Comparison of ENCODE assay signal across 13 mouse cellular contexts in the genomic region with DNA sequence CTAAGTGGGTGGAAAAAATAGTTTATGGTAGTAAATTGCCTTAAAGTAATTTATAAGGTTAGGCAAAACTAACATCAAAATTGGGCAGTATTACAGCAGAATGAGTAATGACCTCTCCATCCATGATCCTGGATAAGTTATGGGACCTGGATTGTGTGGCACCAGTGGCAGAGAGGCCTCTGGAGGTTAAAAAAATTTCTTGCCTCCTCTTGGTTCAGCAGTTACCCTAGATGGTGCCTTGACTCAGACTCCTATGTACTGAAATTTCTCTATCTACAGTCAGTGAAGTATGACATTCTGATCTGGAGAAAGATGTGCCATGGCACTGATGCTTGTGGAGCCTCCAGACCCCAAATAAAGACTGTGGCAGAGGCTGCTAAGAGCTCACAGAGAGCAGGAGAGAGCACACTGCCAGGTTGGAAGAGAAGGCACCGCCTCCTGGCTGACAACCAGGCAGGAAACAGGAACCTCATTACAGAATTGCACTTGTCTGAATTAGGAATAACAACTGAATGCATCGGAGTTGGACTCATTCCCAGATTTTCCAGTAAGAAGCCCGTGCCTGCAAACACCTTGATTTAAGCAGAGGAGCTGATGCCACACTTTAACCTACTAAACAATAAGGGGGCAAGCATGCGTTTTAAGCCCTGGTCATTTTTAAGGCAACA.
DNase-seq lines count a peak whose midpoint lies in the region; ATAC-seq and TF ChIP-seq lines count a peak whose summit lies in the region.
"Had no signal": no experiment of that assay in that cellular context is flagged by ENCODE, and none has a peak within 500 bp of the region (broad histone marks: within the 10 kb centered on the region; RNA-seq: fewer than 3 reads in every experiment).

No protein-coding gene starts in this region.

- no peaks in the 10 kb centered on the region for H3K27me3 ChIP-seq in hindbrain, postnatal 0 days (ENCODE audit: insufficient read depth, low read length)
- no peaks in the 10 kb centered on the region for H3K27me3 ChIP-seq in hindbrain, embryonic 12.5 days
- H3K27me3 ChIP-seq in forebrain, embryonic 14.5 days (replicated peaks; ENCODE audit: control insufficient read depth, insufficient read depth, low read length): no peaks in the 10 kb centered on the region
- H3K27me3 ChIP-seq: embryonic facial prominence, embryonic 13.5 days; limb, embryonic 13.5 days; lung, embryonic 15.5 days had no signal

- H3K4me2 ChIP-seq in hindbrain, postnatal 0 days (ENCODE audit: low read depth, low read length): no peak overlapping the region
- no peak overlapping the region for H3K4me2 ChIP-seq in hindbrain, embryonic 12.5 days (replicated peaks)
- no peak overlapping the region for H3K4me2 ChIP-seq in forebrain, embryonic 14.5 days (ENCODE audit: low read length)
- H3K4me2 ChIP-seq: embryonic facial prominence, embryonic 13.5 days; limb, embryonic 13.5 days; lung, embryonic 15.5 days had no signal

- H3K9ac ChIP-seq in hindbrain, postnatal 0 days (replicated peaks; ENCODE audit: low read length): no peak overlapping the region
- H3K9ac ChIP-seq in hindbrain, embryonic 12.5 days: no peak overlapping the region
- H3K9ac ChIP-seq in forebrain, embryonic 14.5 days (ENCODE audit: low read length): no peak overlapping the region
- H3K9ac ChIP-seq: embryonic facial prominence, embryonic 13.5 days; limb, embryonic 13.5 days; lung, embryonic 15.5 days had no signal

- H3K36me3 ChIP-seq in hindbrain, postnatal 0 days (ENCODE audit: insufficient read depth, low read length): no peaks in the 10 kb centered on the region
- H3K36me3 ChIP-seq in hindbrain, embryonic 12.5 days: no peaks in the 10 kb centered on the region
- no peaks in the 10 kb centered on the region for H3K36me3 ChIP-seq in forebrain, embryonic 14.5 days (ENCODE audit: control insufficient read depth, insufficient read depth, low read length)
- H3K36me3 ChIP-seq: embryonic facial prominence, embryonic 13.5 days; limb, embryonic 13.5 days; lung, embryonic 15.5 days had no signal

- TF ChIP-seq CTCF in hindbrain, postnatal 0 days (IDR thresholded peaks at IDR 0.05; ENCODE audit: low read depth): no peak
- no peak for TF ChIP-seq CTCF in brain, embryonic 14.5 days (IDR thresholded peaks at IDR 0.05; ENCODE audit: borderline replicate concordance, extremely low read depth, insufficient read depth, insufficient read length)

- ATAC-seq in hindbrain, postnatal 0 days: peak; percentile 10; the same call in 1 of the 2 replicates
- no peak for ATAC-seq in hindbrain, embryonic 12.5 days (ENCODE audit: low FRiP score)
- peak; percentile 72 for ATAC-seq in forebrain, embryonic 14.5 days
- ATAC-seq: inflammation-experienced regulatory T-cells, adult 6 months had no signal

- no peak for TF ChIP-seq POLR2A in brain, embryonic 14.5 days (IDR thresholded peaks at IDR 0.05; ENCODE audit: borderline replicate concordance, extremely low read depth, insufficient read depth, insufficient read length, poor library complexity, severe bottlenecking)

- H3K27ac ChIP-seq in hindbrain, postnatal 0 days: no peak overlapping the region
- no peak overlapping the region for H3K27ac ChIP-seq in hindbrain, embryonic 12.5 days
- no peak overlapping the region for H3K27ac ChIP-seq in forebrain, embryonic 14.5 days (ENCODE audit: low read depth, low read length)
- H3K27ac ChIP-seq: embryonic facial prominence, embryonic 13.5 days; kidney, postnatal 0 days; limb, embryonic 13.5 days; lung, embryonic 15.5 days had no signal

- peak; percentile 67 for DNase-seq in hindbrain, postnatal 0 days (ENCODE audit: low spot score)
- DNase-seq in MN1 (ENCODE audit: low spot score): peak; percentile 10
- peak; percentile 88 for DNase-seq in brain, embryonic 14.5 days (ENCODE audit: low read depth)
- DNase-seq in forebrain, embryonic 14.5 days (ENCODE audit: low spot score): peak; percentile 82
- DNase-seq in gastrocnemius, adult 8-10 months (ENCODE audit: low spot score in 2 of 2): no peak
- DNase-seq in adrenal gland, postnatal 10 days: no peak
- DNase-seq: heart, adult 11 months had no signal

- H3K9me3 ChIP-seq in hindbrain, postnatal 0 days (ENCODE audit: low read length): no peaks in the 10 kb centered on the region
- no peaks in the 10 kb centered on the region for H3K9me3 ChIP-seq in hindbrain, embryonic 12.5 days (replicated peaks)
- no peaks in the 10 kb centered on the region for H3K9me3 ChIP-seq in forebrain, embryonic 14.5 days (replicated peaks; ENCODE audit: control insufficient read depth, low read length)
- H3K9me3 ChIP-seq: embryonic facial prominence, embryonic 13.5 days; limb, embryonic 13.5 days; lung, embryonic 15.5 days had no signal

- H3K4me1 ChIP-seq in hindbrain, postnatal 0 days (ENCODE audit: insufficient read depth, low read length): no peaks in the 10 kb centered on the region
- H3K4me1 ChIP-seq in hindbrain, embryonic 12.5 days: no peaks in the 10 kb centered on the region
- peaks cover 5% of the 10 kb centered on the region; the same call in 1 of the 2 replicates for H3K4me1 ChIP-seq in forebrain, embryonic 14.5 days (ENCODE audit: control insufficient read depth, insufficient read depth, low read length)
- H3K4me1 ChIP-seq: lung, embryonic 15.5 days had no signal

- 38% methylated on average over 4 of the region's 4 CpGs for WGBS in hindbrain, postnatal 0 days
- 82% methylated on average over 4 of the region's 4 CpGs for WGBS in hindbrain, embryonic 12.5 days
- WGBS in forebrain, embryonic 14.5 days: 23% methylated on average over 4 of the region's 4 CpGs

- H3K4me3 ChIP-seq in hindbrain, postnatal 0 days (ENCODE audit: low read length): no peak overlapping the region
- H3K4me3 ChIP-seq in hindbrain, embryonic 12.5 days: no peak overlapping the region
- no peak overlapping the region for H3K4me3 ChIP-seq in forebrain, embryonic 14.5 days (ENCODE audit: low read depth, low read length)
- H3K4me3 ChIP-seq: embryonic facial prominence, embryonic 13.5 days; limb, embryonic 13.5 days; lung, embryonic 15.5 days had no signal

Comparison
In these comparisons a context has a peak if more than half of its experiments do, and no peak if none do; other contexts are left out.
1. DNase-seq: peak in hindbrain, postnatal 0 days (single experiment), MN1 (single experiment), brain, embryonic 14.5 days (single experiment) and forebrain, embryonic 14.5 days (single experiment); none in gastrocnemius, adult 8-10 months (0 of 2) and adrenal gland, postnatal 10 days (single experiment).